Comparison of ENCODE assay signal across 9 mouse cellular contexts in the genomic region with DNA sequence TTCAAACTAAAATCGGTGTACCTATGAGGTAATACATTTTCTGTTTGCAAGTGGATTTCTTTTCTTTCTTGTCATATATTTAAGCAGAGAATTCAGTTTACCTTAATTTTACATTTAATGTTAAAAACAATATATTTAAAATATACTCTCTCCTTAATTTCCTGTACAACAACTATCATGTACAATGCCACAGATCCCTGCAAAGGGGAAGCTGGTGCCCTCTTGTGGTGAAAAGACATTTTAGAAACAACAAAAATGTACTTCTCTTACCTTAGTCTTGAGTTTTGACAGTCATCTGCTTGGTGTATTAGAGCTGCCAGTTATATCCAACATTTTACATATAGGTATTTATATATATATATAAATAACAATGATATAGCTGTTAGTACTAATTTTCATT. TPM values are rescaled to one million over a fixed set of nuclear protein-coding genes. Genes with fewer than 3 reads are reported as not detected.
DNase-seq lines count a peak whose midpoint lies in the region; ATAC-seq and TF ChIP-seq lines count a peak whose summit lies in the region.
"Had no signal": no experiment of that assay in that cellular context is flagged by ENCODE, and none has a peak within 500 bp of the region (broad histone marks: within the 10 kb centered on the region; RNA-seq: fewer than 3 reads in every experiment).

No protein-coding gene starts in this region.

- in situ Hi-C loops in Patski (cut with MboI; ENCODE audit: low pct_unique_long_range_greater_than_20kb) = loop anchor here (25.0 kb wide), 1 partner anchor 1004 kb away; no protein-coding TSS in a partner anchor

- no peak overlapping the region for H3K9ac ChIP-seq in heart, postnatal 0 days (replicated peaks; ENCODE audit: low read depth, low read length)
- H3K9ac ChIP-seq in liver, postnatal 0 days (replicated peaks) = no peak overlapping the region
- no peak overlapping the region for H3K9ac ChIP-seq in liver, embryonic 12.5 days

- no peaks in the 10 kb centered on the region for H3K36me3 ChIP-seq in heart, postnatal 0 days (replicated peaks; ENCODE audit: control insufficient read depth, insufficient read depth, low read length)
- no peaks in the 10 kb centered on the region for H3K36me3 ChIP-seq in liver, postnatal 0 days (replicated peaks; ENCODE audit: insufficient read depth, low read length)
- H3K36me3 ChIP-seq in liver, embryonic 12.5 days = no peaks in the 10 kb centered on the region

- no peak overlapping the region for H3K4me3 ChIP-seq in heart, postnatal 0 days (ENCODE audit: low read depth, low read length)
- H3K4me3 ChIP-seq in liver, postnatal 0 days (ENCODE audit: low read depth, low read length) = no peak overlapping the region
- H3K4me3 ChIP-seq in liver, embryonic 12.5 days = no peak overlapping the region

- ATAC-seq in heart, postnatal 0 days (ENCODE audit: insufficient read depth, low read depth) = no peak
- ATAC-seq in liver, postnatal 0 days = no peak
- no peak for ATAC-seq in liver, embryonic 12.5 days
- ATAC-seq in Patski = no peak

- intact Hi-C loops in heart, postnatal 25 days (cut with DNase I) = loop anchor here (5.0 kb wide), 1 partner anchor 1004 kb away; no protein-coding TSS in a partner anchor

- no peak overlapping the region for H3K4me2 ChIP-seq in heart, postnatal 0 days (ENCODE audit: low read depth, low read length)
- H3K4me2 ChIP-seq in liver, postnatal 0 days (ENCODE audit: low read depth, low read length) = no peak overlapping the region
- no peak overlapping the region for H3K4me2 ChIP-seq in liver, embryonic 12.5 days

- CTCF ChIA-PET in Patski (lab: Charles Lee) = interaction anchor here (1.2 to 1.5 kb wide), 4 partner anchors 10 to 82 kb away, joined by 3 to 5 read pairs (median 4); no protein-coding TSS in a partner anchor

- POLR2A ChIA-PET in Patski (lab: Charles Lee) = no interaction called here

- DNase-seq in heart, postnatal 0 days (ENCODE audit: low spot score) = peak; percentile 8
- DNase-seq in heart, postnatal 25 days (ENCODE audit: low spot score) = no peak
- DNase-seq in liver, postnatal 0 days = no peak
- no peak for DNase-seq in Patski (ENCODE audit: low read depth, low spot score)
- peak; percentile 3 for DNase-seq in lung, postnatal 25 days (ENCODE audit: low spot score)
- DNase-seq in urinary bladder, postnatal 4 days (ENCODE audit: low spot score in 2 of 2) = no peak
- no peak for DNase-seq in adrenal gland, postnatal 25 days

- no peak for TF ChIP-seq EP300 in heart, postnatal 0 days (IDR thresholded peaks at IDR 0.05; ENCODE audit: low read depth)
- TF ChIP-seq EP300 in liver, postnatal 0 days (IDR thresholded peaks at IDR 0.05; ENCODE audit: low read depth) = no peak

- no peak overlapping the region for H3K27ac ChIP-seq in heart, postnatal 0 days (ENCODE audit: low read depth)
- no peak overlapping the region for H3K27ac ChIP-seq in liver, postnatal 0 days (ENCODE audit: low read depth)
- H3K27ac ChIP-seq in liver, embryonic 12.5 days = no peak overlapping the region

- 88% methylated on average over 1 of the region's 1 CpGs for WGBS in heart, postnatal 0 days
- 86% methylated on average over 1 of the region's 1 CpGs for WGBS in liver, postnatal 0 days (ENCODE audit: insufficient replicate concordance)
- WGBS in liver, embryonic 12.5 days (ENCODE audit: insufficient replicate concordance) = 79% methylated on average over 1 of the region's 1 CpGs

- H3K4me1 ChIP-seq in heart, postnatal 0 days (ENCODE audit: control insufficient read depth, insufficient read depth) = no peaks in the 10 kb centered on the region
- peaks cover 2% of the 10 kb centered on the region; the same call in 1 of the 2 replicates for H3K4me1 ChIP-seq in liver, postnatal 0 days (ENCODE audit: insufficient read depth)
- no peaks in the 10 kb centered on the region for H3K4me1 ChIP-seq in liver, embryonic 12.5 days

- H3K9me3 ChIP-seq in heart, postnatal 0 days (replicated peaks; ENCODE audit: control insufficient read depth, low read length) = no peaks in the 10 kb centered on the region
- H3K9me3 ChIP-seq in liver, postnatal 0 days (ENCODE audit: low read length) = no peaks in the 10 kb centered on the region
- H3K9me3 ChIP-seq in liver, embryonic 12.5 days (replicated peaks) = no peaks in the 10 kb centered on the region

- H3K27me3 ChIP-seq in heart, postnatal 0 days (ENCODE audit: control insufficient read depth, insufficient read depth, low read length) = peaks cover 19% of the 10 kb centered on the region
- 0 out of 2 replicates have a peak, but pooled peaks cover 2% of the 10 kb centered on the region for H3K27me3 ChIP-seq in liver, postnatal 0 days (ENCODE audit: insufficient read depth, low read length)
- peaks cover 33% of the 10 kb centered on the region; the same call in 1 of the 2 replicates for H3K27me3 ChIP-seq in liver, embryonic 12.5 days (replicated peaks)
- H3K27me3 ChIP-seq in Patski = peaks cover 37% of the 10 kb centered on the region

- TF ChIP-seq CTCF in heart, postnatal 0 days (IDR thresholded peaks at IDR 0.05; ENCODE audit: low read depth) = peak; percentile 62
- TF ChIP-seq CTCF in liver, postnatal 0 days (IDR thresholded peaks at IDR 0.05; ENCODE audit: low read depth) = peak; percentile 61
- TF ChIP-seq CTCF in Patski (IDR thresholded peaks at IDR 0.05) = peak; percentile 39

RNA-seq across cellular contexts. Expression of a gene that starts 4.8 kb away (rescaled TPM):
- 1.1 and 1.4 TPM in 2 replicates for total RNA-seq in heart, postnatal 0 days (2014; rRNA removed; ENCODE audit: low replicate concordance)
- 0.60 and 0.70 TPM in 2 replicates for polyA plus RNA-seq in heart, postnatal 0 days (2015; fragmentation: Nextera tagmentation; extraction: Ambion mirVana)
- under 1 TPM; 0.45 to 0.57 TPM for total RNA-seq in heart, postnatal 25 days (2021)
- 0.04 and 0.11 TPM in 2 replicates for polyA plus RNA-seq in liver, postnatal 0 days (2015; fragmentation: Nextera tagmentation; extraction: Ambion mirVana)
- polyA plus RNA-seq in liver, embryonic 12.5 days (2016; fragmentation: Nextera tagmentation; extraction: Ambion mirVana) = 0.05 and 0.08 TPM in 2 replicates
- not detected for polyA plus RNA-seq in Patski (2021)
- 0.33 and 0.39 TPM in 2 replicates for total RNA-seq in adrenal gland, postnatal 25 days (2021)
- total RNA-seq: common myeloid progenitor, adult 5-6 weeks had no signal

Comparison
In these comparisons a context has a peak if more than half of its experiments do, and no peak if none do; other contexts are left out.
1. DNase-seq: peak in heart, postnatal 0 days (single experiment) and lung, postnatal 25 days (single experiment); none in heart, postnatal 25 days (single experiment), liver, postnatal 0 days (single experiment), Patski (single experiment), urinary bladder, postnatal 4 days (0 of 2) and adrenal gland, postnatal 25 days (single experiment).
2. Peak in every context shown above with its lines, with median percentiles within 50 percentile points of each other: CTCF ChIP-seq.